Mouse (Mus musculus): ENCODE measurements around the gene Dand5.

DNA sequence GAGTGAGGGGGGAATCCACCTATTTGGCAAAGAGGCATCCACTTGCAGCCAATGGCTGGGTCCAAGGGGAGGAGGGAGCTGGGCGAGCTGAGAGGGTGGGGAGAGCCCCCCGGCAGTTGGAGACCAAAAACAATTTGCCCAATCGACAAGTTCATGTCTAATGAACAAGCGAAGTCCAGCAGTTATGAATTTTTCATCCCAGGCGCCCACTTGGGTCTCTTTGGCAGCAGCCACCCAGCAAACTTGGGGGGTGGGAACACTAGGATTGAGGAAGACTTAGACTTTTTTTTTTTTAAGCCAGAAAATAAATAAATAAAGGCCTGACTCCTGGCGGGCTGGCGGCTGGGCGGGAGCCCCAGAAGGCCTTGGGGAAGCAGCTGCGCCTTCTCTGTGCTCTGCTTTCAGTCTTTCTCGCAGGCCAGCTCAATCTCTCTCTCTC, 48.1 kb downstream of the Dand5 start:
- TF ChIP-seq GATA1 (IDR thresholded peaks at IDR 0.05; ENCODE audit: borderline replicate concordance, low read length) (no peak), FLI1 (IDR thresholded peaks at IDR 0.05; ENCODE audit: low read length) (no peak)
